8 mouse cellular contexts compared by ENCODE assay signal in the genomic region with DNA sequence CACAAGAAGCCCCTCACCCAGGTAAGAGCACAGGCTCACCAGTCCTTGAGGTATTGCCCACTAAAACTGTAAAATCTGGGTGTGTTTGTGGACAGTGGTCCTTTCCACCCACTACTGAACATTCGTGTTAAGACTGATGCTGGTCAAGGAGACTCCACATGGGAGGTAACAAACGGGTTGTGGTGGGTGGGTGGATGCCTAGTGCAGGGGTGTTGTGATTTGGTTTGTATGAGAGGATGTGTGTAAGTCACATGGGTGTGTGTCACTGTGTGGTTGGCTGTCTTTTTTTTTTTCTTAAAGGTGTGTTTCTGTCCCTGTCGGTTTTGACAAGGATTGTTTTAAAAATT. TPM values are rescaled to one million over a fixed set of nuclear protein-coding genes. Genes with fewer than 3 reads are reported as not detected.
DNase-seq lines count a peak whose midpoint lies in the region; ATAC-seq and TF ChIP-seq lines count a peak whose summit lies in the region.

No protein-coding gene starts in this region.

- H3K36me3 ChIP-seq in lung, postnatal 0 days (ENCODE audit: insufficient read depth, low read length), result no peaks in the 10 kb centered on the region
- H3K36me3 ChIP-seq in hindbrain, postnatal 0 days (ENCODE audit: insufficient read depth, low read length), result no peaks in the 10 kb centered on the region
- H3K36me3 ChIP-seq in midbrain, embryonic 16.5 days (ENCODE audit: control insufficient read depth, insufficient read depth, low read length), result no peaks in the 10 kb centered on the region

- peaks cover 14% of the 10 kb centered on the region; the same call in 1 of the 2 replicates for H3K4me1 ChIP-seq in lung, postnatal 0 days (ENCODE audit: insufficient read depth, low read depth, low read length)
- peaks cover 54% of the 10 kb centered on the region for H3K4me1 ChIP-seq in hindbrain, postnatal 0 days (ENCODE audit: insufficient read depth, low read length)
- H3K4me1 ChIP-seq in midbrain, embryonic 16.5 days (ENCODE audit: control insufficient read depth, insufficient read depth, low read length), result peaks cover 57% of the 10 kb centered on the region

- no peak for TF ChIP-seq CTCF in lung, postnatal 0 days (IDR thresholded peaks at IDR 0.05)
- TF ChIP-seq CTCF in hindbrain, postnatal 0 days (IDR thresholded peaks at IDR 0.05; ENCODE audit: low read depth), result no peak

- DNase-seq in lung, postnatal 0 days (ENCODE audit: low spot score), result no peak
- no peak for DNase-seq in lung, postnatal 36 days
- DNase-seq in cerebellum, postnatal 10 days, result peak; percentile 41 to 67
- DNase-seq in hindbrain, postnatal 0 days (ENCODE audit: low spot score), result peak; percentile 46
- DNase-seq in layer of hippocampus, adult 11-12 months (ENCODE audit: low spot score), result no peak
- DNase-seq in Muller cell, postnatal 12 days (ENCODE audit: inconsistent ontology term), result no peak
- no peak for DNase-seq in layer of hippocampus, postnatal 25 days (ENCODE audit: extremely low spot score in 1 of 2, low spot score in 1 of 2)

- H3K9me3 ChIP-seq in lung, postnatal 0 days (ENCODE audit: low read length), result no peaks in the 10 kb centered on the region
- no peaks in the 10 kb centered on the region for H3K9me3 ChIP-seq in hindbrain, postnatal 0 days (ENCODE audit: low read length)
- no peaks in the 10 kb centered on the region for H3K9me3 ChIP-seq in midbrain, embryonic 16.5 days (replicated peaks; ENCODE audit: control insufficient read depth, low read length, poor library complexity, severe bottlenecking)

- no peak for ATAC-seq in lung, postnatal 0 days
- ATAC-seq in hindbrain, postnatal 0 days, result peak; percentile 24; the same call in 1 of the 2 replicates
- peak; percentile 9; the same call in 1 of the 2 replicates for ATAC-seq in midbrain, embryonic 16.5 days

- 7% methylated on average over 3 of the region's 3 CpGs for WGBS in lung, postnatal 0 days
- WGBS in hindbrain, postnatal 0 days, result 0% methylated on average over 3 of the region's 3 CpGs
- WGBS in midbrain, embryonic 16.5 days, result 2% methylated on average over 3 of the region's 3 CpGs

- peak overlapping the region; percentile 70 for H3K9ac ChIP-seq in lung, postnatal 0 days (replicated peaks; ENCODE audit: low read depth)
- peak overlapping the region; percentile 95 for H3K9ac ChIP-seq in hindbrain, postnatal 0 days (replicated peaks; ENCODE audit: low read length)
- H3K9ac ChIP-seq in midbrain, embryonic 16.5 days (ENCODE audit: low read depth, low read length), result peak overlapping the region; percentile 91

- peak overlapping the region; percentile 67 for H3K4me3 ChIP-seq in lung, postnatal 0 days (ENCODE audit: low read depth, low read length)
- peak overlapping the region; percentile 77 for H3K4me3 ChIP-seq in hindbrain, postnatal 0 days (ENCODE audit: low read length)
- H3K4me3 ChIP-seq in midbrain, embryonic 16.5 days (ENCODE audit: low read depth, low read length), result peak overlapping the region; percentile 71

- peak overlapping the region; percentile 89; the same call in 1 of the 2 replicates for H3K27ac ChIP-seq in lung, postnatal 0 days (ENCODE audit: low read length)
- H3K27ac ChIP-seq in hindbrain, postnatal 0 days, result peak overlapping the region; percentile 98
- H3K27ac ChIP-seq in midbrain, embryonic 16.5 days (ENCODE audit: low read length), result peak overlapping the region; percentile 96

- no peak for TF ChIP-seq EP300 in lung, postnatal 0 days (IDR thresholded peaks at IDR 0.05)

- no peaks in the 10 kb centered on the region for H3K27me3 ChIP-seq in lung, postnatal 0 days (replicated peaks; ENCODE audit: insufficient read depth, low read length)
- no peaks in the 10 kb centered on the region for H3K27me3 ChIP-seq in hindbrain, postnatal 0 days (ENCODE audit: insufficient read depth, low read length)
- H3K27me3 ChIP-seq in midbrain, embryonic 16.5 days (ENCODE audit: control insufficient read depth, insufficient read depth, low read depth, low read length), result no peaks in the 10 kb centered on the region

- H3K4me2 ChIP-seq in lung, postnatal 0 days (replicated peaks; ENCODE audit: low read depth, low read length), result peak overlapping the region; percentile 84
- H3K4me2 ChIP-seq in hindbrain, postnatal 0 days (ENCODE audit: low read depth, low read length), result peak overlapping the region; percentile 95
- H3K4me2 ChIP-seq in midbrain, embryonic 16.5 days (ENCODE audit: low read length), result peak overlapping the region; percentile 93

RNA-seq across cellular contexts. Expression of a gene that starts 0.9 kb away (rescaled TPM):
- 114 and 118 TPM in 2 replicates for polyA plus RNA-seq in lung, postnatal 0 days (2015; fragmentation: Nextera tagmentation; extraction: Ambion mirVana)
- 289 and 309 TPM in 2 replicates for total RNA-seq in hindbrain, postnatal 0 days (2014; rRNA removed)
- 503 and 511 TPM in 2 replicates for polyA plus RNA-seq in hindbrain, postnatal 0 days (2015; fragmentation: Nextera tagmentation; extraction: Ambion mirVana)
- polyA plus RNA-seq in midbrain, embryonic 16.5 days (2015; fragmentation: Nextera tagmentation; extraction: Ambion mirVana), result 460 and 525 TPM in 2 replicates
- 100 to 1,000 TPM; 395 to 445 TPM for total RNA-seq in layer of hippocampus, postnatal 25 days (2021)

RNA-seq across cellular contexts. Expression of a gene that starts 14.0 kb away (rescaled TPM):
- 2.5 TPM in 2 replicates for polyA plus RNA-seq in lung, postnatal 0 days (2015; fragmentation: Nextera tagmentation; extraction: Ambion mirVana)
- total RNA-seq in hindbrain, postnatal 0 days (2014; rRNA removed), result 0.78 and 2.4 TPM in 2 replicates
- 1.7 and 2.0 TPM in 2 replicates for polyA plus RNA-seq in hindbrain, postnatal 0 days (2015; fragmentation: Nextera tagmentation; extraction: Ambion mirVana)
- polyA plus RNA-seq in midbrain, embryonic 16.5 days (2015; fragmentation: Nextera tagmentation; extraction: Ambion mirVana), result 1.8 and 2.2 TPM in 2 replicates
- under 1 TPM; 0.49 to 0.52 TPM for total RNA-seq in layer of hippocampus, postnatal 25 days (2021)

RNA-seq across cellular contexts. Expression of a gene that starts 52.5 kb away (rescaled TPM):
- polyA plus RNA-seq in lung, postnatal 0 days (2015; fragmentation: Nextera tagmentation; extraction: Ambion mirVana), result 0.04 and 0.05 TPM in 2 replicates
- 0.10 TPM in 1 of 2 replicates, not detected in the other for total RNA-seq in hindbrain, postnatal 0 days (2014; rRNA removed)
- polyA plus RNA-seq in hindbrain, postnatal 0 days (2015; fragmentation: Nextera tagmentation; extraction: Ambion mirVana), result 0.05 TPM in 1 of 2 replicates, not detected in the other
- polyA plus RNA-seq in midbrain, embryonic 16.5 days (2015; fragmentation: Nextera tagmentation; extraction: Ambion mirVana), result not detected in 2 replicates
- not detected for total RNA-seq in layer of hippocampus, postnatal 25 days (2021)

RNA-seq across cellular contexts. Expression of a gene that starts 55.7 kb away (rescaled TPM):
- polyA plus RNA-seq in lung, postnatal 0 days (2015; fragmentation: Nextera tagmentation; extraction: Ambion mirVana), result 30.0 and 32.4 TPM in 2 replicates
- total RNA-seq in hindbrain, postnatal 0 days (2014; rRNA removed), result 136 and 150 TPM in 2 replicates
- polyA plus RNA-seq in hindbrain, postnatal 0 days (2015; fragmentation: Nextera tagmentation; extraction: Ambion mirVana), result 90.2 and 90.8 TPM in 2 replicates
- polyA plus RNA-seq in midbrain, embryonic 16.5 days (2015; fragmentation: Nextera tagmentation; extraction: Ambion mirVana), result 63.9 and 64.0 TPM in 2 replicates
- 100 to 1,000 TPM; 253 to 278 TPM for total RNA-seq in layer of hippocampus, postnatal 25 days (2021)

RNA-seq across cellular contexts. Expression of a gene that starts 57.8 kb away (rescaled TPM):
- 93.7 and 96.6 TPM in 2 replicates for polyA plus RNA-seq in lung, postnatal 0 days (2015; fragmentation: Nextera tagmentation; extraction: Ambion mirVana)
- 67.1 and 73.0 TPM in 2 replicates for total RNA-seq in hindbrain, postnatal 0 days (2014; rRNA removed)
- 73.1 and 79.1 TPM in 2 replicates for polyA plus RNA-seq in hindbrain, postnatal 0 days (2015; fragmentation: Nextera tagmentation; extraction: Ambion mirVana)
- polyA plus RNA-seq in midbrain, embryonic 16.5 days (2015; fragmentation: Nextera tagmentation; extraction: Ambion mirVana), result 84.7 and 84.9 TPM in 2 replicates
- 100 to 1,000 TPM; 107 to 115 TPM for total RNA-seq in layer of hippocampus, postnatal 25 days (2021)

Comparison
In these comparisons a context has a peak if more than half of its experiments do, and no peak if none do; other contexts are left out.
1. DNase-seq: peak in cerebellum, postnatal 10 days (2 of 2) and hindbrain, postnatal 0 days (single experiment); none in lung, postnatal 0 days (single experiment), lung, postnatal 36 days (single experiment), layer of hippocampus, adult 11-12 months (single experiment), Muller cell, postnatal 12 days (single experiment) and layer of hippocampus, postnatal 25 days (0 of 2).
2. Peak in every context shown above with its lines, with median percentiles within 50 percentile points of each other: H3K27ac ChIP-seq, H3K4me2 ChIP-seq, H3K4me3 ChIP-seq and H3K9ac ChIP-seq.